Mouse (Mus musculus) heart, adult 2 months (tissue): ENCODE data around the gene Catsperg1.

ENCODE experiments used
- CTCF ChIP-seq: fragments of 200-600 bp; IDR thresholded peaks from 2 replicates; pipeline ENCODE4 v1.8.1; 2022; ENCODE audit warnings: antibody characterized with exemption, mild to moderate bottlenecking, moderate library complexity
- POLR2A ChIP-seq: fragments of 200-500 bp; IDR thresholded peaks from 2 replicates; pipeline ENCODE4 v1.6.1; 2011; ENCODE audit warnings: mild to moderate bottlenecking, low read depth, low read length, control low read depth; ENCODE audit not compliant: insufficient read depth

- TF ChIP-seq CTCF (no peak), POLR2A (no peak)
Observed at GRCm38 (mm10) chr7:29247706-29248105, 33.9 kb upstream of the Catsperg1 start.
